Mouse (Mus musculus): ENCODE results near the gene Fam83e. TPM values are rescaled to one million over a fixed set of nuclear protein-coding genes. Genes with fewer than 3 reads are reported as not detected.

Fam83e gene
- polyA plus RNA-seq, 1 experiment = 1.4 TPM

- Histone ChIP-seq H3K9me3 (replicated peaks; ENCODE audit: control insufficient read depth, insufficient read depth, low read length, poor library complexity, severe bottlenecking) (no peaks in the 10 kb centered on the region), H3K9ac (ENCODE audit: low read depth, poor library complexity, severe bottlenecking) (no peak overlapping the region), H3K27me3 (ENCODE audit: control insufficient read depth, insufficient read depth, low read length, poor library complexity, severe bottlenecking) (no peaks in the 10 kb centered on the region), H3K4me3 (ENCODE audit: low read depth, low read length) (no peak overlapping the region), H3K27ac (ENCODE audit: insufficient read depth, low read length) (no peak overlapping the region), H3K36me3 (ENCODE audit: control insufficient read depth, insufficient read depth, low read length, poor library complexity, severe bottlenecking) (peaks cover 4% of the 10 kb centered on the region; the same call in 1 of the 2 replicates), H3K4me1 (ENCODE audit: control insufficient read depth, insufficient read depth, low read length) (peaks cover 3% of the 10 kb centered on the region)
- TF ChIP-seq EP300 (IDR thresholded peaks at IDR 0.05; ENCODE audit: insufficient read depth, low read depth, low read length) (no peak), POLR2A (IDR thresholded peaks at IDR 0.05; ENCODE audit: insufficient read depth, low read length) (no peak), CTCF (IDR thresholded peaks at IDR 0.05; ENCODE audit: low read depth, low read length) (no peak)
Observed at GRCm38 (mm10) chr7:45727625-45728024, 6.6 kb downstream of the Fam83e start.

- Histone ChIP-seq H3K4me3 (ENCODE audit: low read depth, low read length) (no peak overlapping the region), H3K4me1 (ENCODE audit: control insufficient read depth, insufficient read depth, low read length) (peaks cover 4% of the 10 kb centered on the region), H3K9ac (ENCODE audit: low read depth, poor library complexity, severe bottlenecking) (no peak overlapping the region), H3K9me3 (replicated peaks; ENCODE audit: control insufficient read depth, insufficient read depth, low read length, poor library complexity, severe bottlenecking) (no peaks in the 10 kb centered on the region), H3K27me3 (ENCODE audit: control insufficient read depth, insufficient read depth, low read length, poor library complexity, severe bottlenecking) (no peaks in the 10 kb centered on the region), H3K36me3 (ENCODE audit: control insufficient read depth, insufficient read depth, low read length, poor library complexity, severe bottlenecking) (no peaks in the 10 kb centered on the region; the same call in 1 of the 2 replicates), H3K27ac (ENCODE audit: insufficient read depth, low read length) (no peak overlapping the region; the same call in 1 of the 2 replicates)
- TF ChIP-seq POLR2A (IDR thresholded peaks at IDR 0.05; ENCODE audit: insufficient read depth, low read length) (no peak), CTCF (IDR thresholded peaks at IDR 0.05; ENCODE audit: low read depth, low read length) (peak; percentile 90)
Observed at GRCm38 (mm10) chr7:45730727-45731431, 9.9 kb downstream of the Fam83e start.

GRCm38 (mm10) chr7:45733477-45733876, 12.5 kb downstream of the Fam83e start:
- H3K4me1 ChIP-seq (ENCODE audit: control insufficient read depth, insufficient read depth, low read length) = peaks cover 4% of the 10 kb centered on the region
- H3K4me3 ChIP-seq (ENCODE audit: low read depth, low read length) = no peak overlapping the region
- H3K9ac ChIP-seq (ENCODE audit: low read depth, poor library complexity, severe bottlenecking) = no peak overlapping the region
- H3K9me3 ChIP-seq (replicated peaks; ENCODE audit: control insufficient read depth, insufficient read depth, low read length, poor library complexity, severe bottlenecking) = no peaks in the 10 kb centered on the region
- no peaks in the 10 kb centered on the region for H3K27me3 ChIP-seq (ENCODE audit: control insufficient read depth, insufficient read depth, low read length, poor library complexity, severe bottlenecking)
- no peak overlapping the region for H3K27ac ChIP-seq (ENCODE audit: insufficient read depth, low read length)
- TF ChIP-seq EP300 (IDR thresholded peaks at IDR 0.05; ENCODE audit: insufficient read depth, low read depth, low read length) (no peak), CTCF (IDR thresholded peaks at IDR 0.05; ENCODE audit: low read depth, low read length) (no peak), POLR2A (IDR thresholded peaks at IDR 0.05; ENCODE audit: insufficient read depth, low read length) (no peak)
- H3K36me3 ChIP-seq (ENCODE audit: control insufficient read depth, insufficient read depth, low read length, poor library complexity, severe bottlenecking) = no peaks in the 10 kb centered on the region

- Histone ChIP-seq H3K27me3 (ENCODE audit: control insufficient read depth, insufficient read depth, low read length, poor library complexity, severe bottlenecking) (no peaks in the 10 kb centered on the region), H3K9ac (ENCODE audit: low read depth, poor library complexity, severe bottlenecking) (no peak overlapping the region), H3K4me1 (ENCODE audit: control insufficient read depth, insufficient read depth, low read length) (peaks cover 3% of the 10 kb centered on the region), H3K36me3 (ENCODE audit: control insufficient read depth, insufficient read depth, low read length, poor library complexity, severe bottlenecking) (no peaks in the 10 kb centered on the region), H3K27ac (ENCODE audit: insufficient read depth, low read length) (no peak overlapping the region), H3K4me3 (ENCODE audit: low read depth, low read length) (no peak overlapping the region), H3K9me3 (replicated peaks; ENCODE audit: control insufficient read depth, insufficient read depth, low read length, poor library complexity, severe bottlenecking) (no peaks in the 10 kb centered on the region)
- peak; percentile 69 for TF ChIP-seq CTCF (IDR thresholded peaks at IDR 0.05; ENCODE audit: low read depth, low read length)
- TF ChIP-seq EP300 (IDR thresholded peaks at IDR 0.05; ENCODE audit: insufficient read depth, low read depth, low read length) = no peak
Observed at GRCm38 (mm10) chr7:45739162-45739763, 18.3 kb downstream of the Fam83e start.

GRCm38 (mm10) chr7:45739820-45740219, 18.8 kb downstream of the Fam83e start:
- Histone ChIP-seq H3K9me3 (replicated peaks; ENCODE audit: control insufficient read depth, insufficient read depth, low read length, poor library complexity, severe bottlenecking) (no peaks in the 10 kb centered on the region), H3K4me3 (ENCODE audit: low read depth, low read length) (no peak overlapping the region), H3K27ac (ENCODE audit: insufficient read depth, low read length) (no peak overlapping the region), H3K27me3 (ENCODE audit: control insufficient read depth, insufficient read depth, low read length, poor library complexity, severe bottlenecking) (no peaks in the 10 kb centered on the region), H3K36me3 (ENCODE audit: control insufficient read depth, insufficient read depth, low read length, poor library complexity, severe bottlenecking) (no peaks in the 10 kb centered on the region), H3K9ac (ENCODE audit: low read depth, poor library complexity, severe bottlenecking) (no peak overlapping the region), H3K4me1 (ENCODE audit: control insufficient read depth, insufficient read depth, low read length) (peaks cover 3% of the 10 kb centered on the region)
- TF ChIP-seq POLR2A (IDR thresholded peaks at IDR 0.05; ENCODE audit: insufficient read depth, low read length) (no peak), CTCF (IDR thresholded peaks at IDR 0.05; ENCODE audit: low read depth, low read length) (no peak), EP300 (IDR thresholded peaks at IDR 0.05; ENCODE audit: insufficient read depth, low read depth, low read length) (no peak)

- Histone ChIP-seq H3K27ac (ENCODE audit: insufficient read depth, low read length) (no peak overlapping the region), H3K9ac (ENCODE audit: low read depth, poor library complexity, severe bottlenecking) (peak overlapping the region; percentile 10; the same call in 1 of the 2 replicates), H3K9me3 (replicated peaks; ENCODE audit: control insufficient read depth, insufficient read depth, low read length, poor library complexity, severe bottlenecking) (no peaks in the 10 kb centered on the region), H3K4me3 (ENCODE audit: low read depth, low read length) (peak overlapping the region; percentile 63), H3K36me3 (ENCODE audit: control insufficient read depth, insufficient read depth, low read length, poor library complexity, severe bottlenecking) (no peaks in the 10 kb centered on the region), H3K4me1 (ENCODE audit: control insufficient read depth, insufficient read depth, low read length) (peaks cover 2% of the 10 kb centered on the region), H3K27me3 (ENCODE audit: control insufficient read depth, insufficient read depth, low read length, poor library complexity, severe bottlenecking) (no peaks in the 10 kb centered on the region)
- no peak for TF ChIP-seq EP300 (IDR thresholded peaks at IDR 0.05; ENCODE audit: insufficient read depth, low read depth, low read length)
- no peak for TF ChIP-seq CTCF (IDR thresholded peaks at IDR 0.05; ENCODE audit: low read depth, low read length)
- no peak for TF ChIP-seq POLR2A (IDR thresholded peaks at IDR 0.05; ENCODE audit: insufficient read depth, low read length)
Observed at GRCm38 (mm10) chr7:45741308-45741707, 20.3 kb downstream of the Fam83e start.
